Mouse (Mus musculus): ENCODE data around the gene Olfr818.
"Not testable (repeated sequence)": the region's sequence is repeated elsewhere in the genome, so short reads cannot be mapped to it uniquely, and the experiment has no call there.

Olfr818 gene

GRCm38 (mm10) chr10:129949000-129949399 lies at the start of gene Olfr818:
Olfr818 (minus strand) TSS chr10:129949100.
- no peak for DNase-seq

- DNase-seq: not testable (repeated sequence)
Measured at GRCm38 (mm10) chr10:129984962-129985361, 36.1 kb upstream of the Olfr818 start, which contains the start of gene Gm10310. Gm10310 (minus strand) TSS chr10:129985062.

- DNase-seq: not testable (repeated sequence)
Measured at GRCm38 (mm10) chr10:129981867-129982266, 33.0 kb upstream of the Olfr818 start.

- DNase-seq: not testable (repeated sequence)
Measured at GRCm38 (mm10) chr10:129976040-129976439, 27.1 kb upstream of the Olfr818 start, which contains the start of gene Olfr247. Olfr247 (minus strand) TSS chr10:129976140.

GRCm38 (mm10) chr10:129972994-129973393 lies 24.1 kb upstream of the Olfr818 start:
- not testable (repeated sequence) for DNase-seq

- not testable (repeated sequence) for DNase-seq
Measured at GRCm38 (mm10) chr10:129967166-129967565, 18.3 kb upstream of the Olfr818 start, which contains the start of gene Olfr819. Olfr819 (minus strand) TSS chr10:129967266.

- not testable (repeated sequence) for DNase-seq
Measured at GRCm38 (mm10) chr10:129966232-129966631, 17.3 kb upstream of the Olfr818 start.

- no peak for DNase-seq
Measured at GRCm38 (mm10) chr10:129915497-129915896, 33.4 kb downstream of the Olfr818 start, which contains the start of gene Olfr816. Olfr816 (minus strand) TSS chr10:129915597.

- not testable (repeated sequence) for DNase-seq
Measured at GRCm38 (mm10) chr10:129905767-129906166, 43.1 kb downstream of the Olfr818 start, which contains the start of gene Olfr815. Olfr815 (minus strand) TSS chr10:129905867.

Data from cerebellum, postnatal 25 days (tissue).